Mouse (Mus musculus): ENCODE data around the gene Lat2.
A peak's percentile ranks its signal among the peaks of the same experiment; 100 is the strongest.
"Not testable (repeated sequence)": the region's sequence is repeated elsewhere in the genome, so short reads cannot be mapped to it uniquely, and the experiment has no call there.

The Lat2 gene

GRCm38 (mm10) chr5:134614802-134615201 is at the start of gene Lat2:
TSS of gene Lat2 (minus strand) at chr5:134615025.
- no peak for DNase-seq (ENCODE audit: low spot score)

GRCm38 (mm10) chr5:134656708-134657107 is 41.9 kb upstream of the Lat2 start:
- DNase-seq (ENCODE audit: low spot score): no peak

- no peak for DNase-seq (ENCODE audit: low spot score)
These were observed 37.2 kb upstream of the Lat2 start for GRCm38 (mm10) chr5:134652015-134652414.

- DNase-seq (ENCODE audit: low spot score): no peak
These were observed 36.1 kb upstream of the Lat2 start for GRCm38 (mm10) chr5:134650926-134651325.

GRCm38 (mm10) chr5:134648976-134649375 is 34.2 kb upstream of the Lat2 start:
- DNase-seq (ENCODE audit: low spot score): not testable (repeated sequence)

- DNase-seq (ENCODE audit: low spot score): no peak
These were observed 32.6 kb upstream of the Lat2 start for GRCm38 (mm10) chr5:134647394-134647793.

- no peak for DNase-seq (ENCODE audit: low spot score)
These were observed 31.6 kb upstream of the Lat2 start for GRCm38 (mm10) chr5:134646461-134646860.

GRCm38 (mm10) chr5:134644643-134645118 is 29.9 kb upstream of the Lat2 start:
- DNase-seq (ENCODE audit: low spot score): no peak

GRCm38 (mm10) chr5:134644121-134644520 is 29.3 kb upstream of the Lat2 start:
- no peak for DNase-seq (ENCODE audit: low spot score)

- no peak for DNase-seq (ENCODE audit: low spot score)
These were observed 25.5 kb upstream of the Lat2 start for GRCm38 (mm10) chr5:134640371-134640770.

- DNase-seq (ENCODE audit: low spot score): peak; percentile 95
These were observed 24.5 kb upstream of the Lat2 start, which contains the start of gene Eif4h for GRCm38 (mm10) chr5:134639269-134639682. TSS of gene Eif4h (minus strand) at chr5:134639490.

- DNase-seq (ENCODE audit: low spot score): no peak
These were observed 23.8 kb upstream of the Lat2 start for GRCm38 (mm10) chr5:134638461-134639268.

GRCm38 (mm10) chr5:134637820-134638367 is 23.1 kb upstream of the Lat2 start:
- no peak for DNase-seq (ENCODE audit: low spot score)

- DNase-seq (ENCODE audit: low spot score): no peak
These were observed 18.0 kb upstream of the Lat2 start for GRCm38 (mm10) chr5:134632841-134633240.

- no peak for DNase-seq (ENCODE audit: low spot score)
These were observed 16.0 kb upstream of the Lat2 start for GRCm38 (mm10) chr5:134630835-134631234.

GRCm38 (mm10) chr5:134629508-134629907 is 14.7 kb upstream of the Lat2 start:
- no peak for DNase-seq (ENCODE audit: low spot score)

- no peak for DNase-seq (ENCODE audit: low spot score)
These were observed 7.2 kb upstream of the Lat2 start for GRCm38 (mm10) chr5:134622069-134622468.

GRCm38 (mm10) chr5:134621099-134621640 is 6.3 kb upstream of the Lat2 start:
- no peak for DNase-seq (ENCODE audit: low spot score)

- DNase-seq (ENCODE audit: low spot score): no peak
These were observed 5.6 kb upstream of the Lat2 start for GRCm38 (mm10) chr5:134620457-134620856.

GRCm38 (mm10) chr5:134617071-134617470 is 2.2 kb upstream of the Lat2 start:
- peak; percentile 37 for DNase-seq (ENCODE audit: low spot score)

GRCm38 (mm10) chr5:134615780-134616179 is 955 bp upstream of the Lat2 start:
- DNase-seq (ENCODE audit: low spot score): no peak

GRCm38 (mm10) chr5:134615380-134615779 is 555 bp upstream of the Lat2 start:
- DNase-seq (ENCODE audit: low spot score): no peak

- DNase-seq (ENCODE audit: low spot score): no peak
These were observed 529 bp downstream of the Lat2 start for GRCm38 (mm10) chr5:134614296-134614695.

All from yolk sac, embryonic 10.5 days (tissue).